Comparison of ENCODE assay signal across 17 mouse cellular contexts in the genomic region with DNA sequence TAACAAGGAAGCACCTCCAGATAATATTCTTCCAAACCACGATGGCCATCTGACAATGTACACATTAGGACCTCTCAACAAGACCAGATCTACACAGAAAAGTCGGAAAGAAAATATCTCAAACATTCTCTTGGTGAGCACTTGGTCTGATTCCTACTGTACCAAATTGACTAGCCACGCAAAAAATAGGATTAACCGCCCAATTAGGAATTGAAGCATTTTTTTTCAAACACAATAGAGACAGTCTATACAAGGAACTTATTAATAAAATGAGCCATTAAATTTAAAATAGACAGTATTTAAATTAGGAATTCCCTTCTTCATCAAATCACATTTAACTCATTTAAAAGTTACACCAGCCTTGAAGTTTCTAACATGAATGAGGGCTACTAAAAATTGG.
"Had no signal": no experiment of that assay in that cellular context is flagged by ENCODE, and none has a peak within 500 bp of the region (broad histone marks: within the 10 kb centered on the region; RNA-seq: fewer than 3 reads in every experiment).

No protein-coding gene starts in this region.

- H3K36me3 ChIP-seq: lung, embryonic 15.5 days; midbrain, embryonic 12.5 days; neural tube, embryonic 12.5 days; stomach, embryonic 15.5 days had no signal

- H3K4me3 ChIP-seq: lung, embryonic 15.5 days; megakaryocyte, embryonic 14.5 days; midbrain, embryonic 12.5 days; neural tube, embryonic 12.5 days; stomach, embryonic 15.5 days had no signal

- ATAC-seq: lung, postnatal 0 days had no signal

- H3K9me3 ChIP-seq: lung, embryonic 15.5 days; megakaryocyte, embryonic 14.5 days; midbrain, embryonic 12.5 days; neural tube, embryonic 12.5 days; stomach, embryonic 15.5 days had no signal

- DNase-seq: lung, adult 2 months; lung, postnatal 14 days; lung, postnatal 36 days; midbrain, embryonic 14.5 days; right cerebral cortex, postnatal 14 days; thymus, adult 2 months; thymus, postnatal 25 days; thymus, postnatal 4 days had no signal

- H3K9ac ChIP-seq: liver, embryonic 14.5 days; lung, embryonic 15.5 days; midbrain, embryonic 12.5 days; neural tube, embryonic 12.5 days; stomach, embryonic 15.5 days had no signal

- H3K4me1 ChIP-seq: megakaryocyte, embryonic 14.5 days; neural tube, embryonic 12.5 days; stomach, embryonic 15.5 days had no signal

- H3K27me3 ChIP-seq: lung, embryonic 15.5 days; megakaryocyte, embryonic 14.5 days; midbrain, embryonic 12.5 days; neural tube, embryonic 12.5 days; stomach, embryonic 15.5 days had no signal

- H3K4me2 ChIP-seq: lung, embryonic 15.5 days; midbrain, embryonic 12.5 days; neural tube, embryonic 12.5 days; stomach, embryonic 15.5 days had no signal

- H3K27ac ChIP-seq: liver, embryonic 14.5 days; lung, embryonic 15.5 days; macrophage; midbrain, embryonic 12.5 days; neural tube, embryonic 12.5 days; stomach, embryonic 15.5 days; stomach, postnatal 0 days had no signal
